Mouse (Mus musculus) ES-E14 (cell line): ENCODE data around the gene Cat. TPM values are rescaled to one million over a fixed set of nuclear protein-coding genes. Genes with fewer than 3 reads are reported as not detected.

ENCODE experiments used
- DNase-seq: peaks from one replicate; pipeline ENCODE4 v3.0.0-alpha.2; 2013; ENCODE audit warnings: low read depth, low spot score
- H3K27ac ChIP-seq: 2 replicates; pipeline ENCODE4 v1.5.1; 2012; ENCODE audit warnings: low read depth, mild to moderate bottlenecking, low read length, moderate library complexity, mixed read lengths; ENCODE audit not compliant: poor library complexity, insufficient read depth, severe bottlenecking
- H3K36me3 ChIP-seq: 2 replicates; pipeline ENCODE4 v1.6.1; 2012; ENCODE audit warnings: mild to moderate bottlenecking, low read length, moderate library complexity, mixed read lengths; ENCODE audit not compliant: control insufficient read depth, poor library complexity, insufficient read depth, severe bottlenecking
- H3K4me1 ChIP-seq, 2 experiments: fragments of 150-350 bp in 1 of 2; sonication (generic) in 1 of 2; 2 replicates each; pipeline ENCODE4 v1.6.1; 2012; ENCODE audit warnings: low read length in 2 of 2, mild to moderate bottlenecking in 1 of 2, mixed read lengths in 1 of 2; ENCODE audit not compliant: control insufficient read depth in 2 of 2, insufficient read depth in 2 of 2, poor library complexity in 1 of 2
- H3K4me3 ChIP-seq, 2 experiments: fragments of 150-350 bp in 1 of 2; sonication (generic) in 1 of 2; 2 replicates each; pipeline ENCODE4 v1.5.1; 2012; ENCODE audit warnings: low read length in 2 of 2, low read depth in 1 of 2, mild to moderate bottlenecking in 1 of 2, mixed read lengths in 1 of 2; ENCODE audit not compliant: insufficient read depth in 1 of 2, poor library complexity in 1 of 2, severe bottlenecking in 1 of 2
- H3K9ac ChIP-seq: 2 replicates; pipeline ENCODE4 v1.6.1; 2012; ENCODE audit warnings: low read depth, mild to moderate bottlenecking, low read length, mixed read lengths; ENCODE audit not compliant: poor library complexity, insufficient read depth, severe bottlenecking
- H3K9me3 ChIP-seq: fragments of 150-350 bp; sonication (generic); 2 replicates; pipeline ENCODE4 v1.6.1; 2012; ENCODE audit warnings: low read depth, mild to moderate bottlenecking, low read length; ENCODE audit not compliant: control insufficient read depth, insufficient read depth
- CHD2 ChIP-seq: IDR thresholded peaks from 2 replicates; pipeline ENCODE4 v1.6.1; 2014; ENCODE audit warnings: mild to moderate bottlenecking, low read depth, low read length, inconsistent platforms
- HCFC1 ChIP-seq: IDR thresholded peaks from 2 replicates; pipeline ENCODE4 v1.6.1; 2012; ENCODE audit warnings: low read length, inconsistent platforms, borderline replicate concordance; ENCODE audit not compliant: insufficient read depth
- MAFK ChIP-seq: IDR thresholded peaks from 2 replicates; pipeline ENCODE4 v1.6.1; 2014; ENCODE audit warnings: mild to moderate bottlenecking, low read depth, low read length, inconsistent platforms; ENCODE audit not compliant: insufficient read depth
- ZC3H11A ChIP-seq: IDR thresholded peaks from 2 replicates; pipeline ENCODE4 v1.6.1; 2012; ENCODE audit warnings: low read depth, mild to moderate bottlenecking, inconsistent platforms, low read length, borderline replicate concordance
- ZNF384 ChIP-seq: IDR thresholded peaks from 2 replicates; pipeline ENCODE4 v1.6.1; 2012; ENCODE audit warnings: low read depth, low read length, inconsistent platforms
- in situ Hi-C, 2 experiments: fragments of 600-800 bp; cut with MboI; formaldehyde crosslinking; loops; one replicate each; pipeline ENCODE4 v1.15.1; 2025; ENCODE audit warnings: low sequenced_read_pairs in 2 of 2, inconsistent platforms in 1 of 2; ENCODE audit not compliant: unreplicated experiment in 2 of 2
- total RNA-seq: library from RNA; depleted of rRNA; stranded (reverse); fragments of 300-350 nt; gene quantifications from 2 replicates; pipeline ENCODE4 v1.2.3, GENCODE M21; 2012

Cat gene
- total RNA-seq, 1 experiment = 23.0 TPM

DNA sequence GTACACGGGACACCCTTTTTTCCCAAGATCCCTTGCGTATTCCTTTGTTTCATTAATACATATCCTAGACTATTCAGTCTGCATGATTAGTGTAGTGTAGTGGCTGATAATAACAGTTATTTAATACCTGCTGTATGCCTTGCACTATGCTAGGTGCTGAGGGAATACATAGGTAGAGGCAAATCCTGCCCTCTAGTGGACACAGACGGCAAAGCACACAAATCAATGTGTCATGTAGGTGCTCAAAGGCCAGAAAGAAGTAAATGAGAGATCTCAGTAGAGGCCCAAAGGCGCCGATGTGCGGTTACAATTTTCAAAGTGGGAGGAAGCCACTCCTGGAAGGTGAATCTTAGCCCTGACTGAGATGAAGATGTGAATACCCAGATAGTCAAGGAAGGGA is 39.2 kb downstream of the Cat start:
- in situ Hi-C loops = no loop called here
- DNase-seq = peak; percentile 65

DNA sequence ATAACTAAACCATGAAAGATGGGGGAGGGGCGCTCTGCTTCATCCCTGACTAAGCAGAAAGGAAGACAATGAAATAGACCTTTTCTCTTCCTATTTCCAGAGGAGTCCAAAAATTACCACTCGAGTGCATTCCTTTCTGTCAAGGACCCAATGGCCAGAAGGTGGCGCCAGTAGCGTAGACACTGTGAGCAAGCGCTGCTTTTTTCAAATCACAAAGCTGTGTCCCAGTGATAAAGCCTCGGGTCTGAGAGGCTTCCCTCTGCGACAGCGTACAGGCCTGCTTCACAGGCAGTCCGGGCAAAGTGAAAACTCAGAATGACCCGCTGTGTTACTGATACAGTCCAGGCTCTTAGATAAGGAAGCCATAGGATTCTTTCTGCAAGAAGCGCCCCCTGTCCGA is 45.2 kb downstream of the Cat start:
- Histone ChIP-seq H3K9ac (0 out of 2 replicates have a peak overlapping the region, but pooled peaks have one; percentile 52), H3K9me3 (no peaks in the 10 kb centered on the region), H3K27ac (no peak overlapping the region), H3K4me3 (0 out of 4 replicates have a peak overlapping the region, but pooled peaks of 1 of the 2 experiments have one; percentile 7), H3K4me1 (no peaks in the 10 kb centered on the region), H3K36me3 (no peaks in the 10 kb centered on the region)
- DNase-seq = peak; percentile 69
- TF ChIP-seq HCFC1 (no peak), ZC3H11A (no peak), ZNF384 (no peak), MAFK (no peak), CHD2 (no peak)
- in situ Hi-C loops = no loop called here

More for the DNA sequence above, 39.2 kb downstream of the Cat start:
- Histone ChIP-seq H3K9me3 (no peaks in the 10 kb centered on the region), H3K4me3 (no peak overlapping the region), H3K27ac (no peak overlapping the region), H3K9ac (no peak overlapping the region), H3K36me3 (no peaks in the 10 kb centered on the region), H3K4me1 (no peaks in the 10 kb centered on the region)
- no peak for TF ChIP-seq CHD2
- no peak for TF ChIP-seq HCFC1
- no peak for TF ChIP-seq MAFK
- TF ChIP-seq ZC3H11A = no peak
- no peak for TF ChIP-seq ZNF384

DNA sequence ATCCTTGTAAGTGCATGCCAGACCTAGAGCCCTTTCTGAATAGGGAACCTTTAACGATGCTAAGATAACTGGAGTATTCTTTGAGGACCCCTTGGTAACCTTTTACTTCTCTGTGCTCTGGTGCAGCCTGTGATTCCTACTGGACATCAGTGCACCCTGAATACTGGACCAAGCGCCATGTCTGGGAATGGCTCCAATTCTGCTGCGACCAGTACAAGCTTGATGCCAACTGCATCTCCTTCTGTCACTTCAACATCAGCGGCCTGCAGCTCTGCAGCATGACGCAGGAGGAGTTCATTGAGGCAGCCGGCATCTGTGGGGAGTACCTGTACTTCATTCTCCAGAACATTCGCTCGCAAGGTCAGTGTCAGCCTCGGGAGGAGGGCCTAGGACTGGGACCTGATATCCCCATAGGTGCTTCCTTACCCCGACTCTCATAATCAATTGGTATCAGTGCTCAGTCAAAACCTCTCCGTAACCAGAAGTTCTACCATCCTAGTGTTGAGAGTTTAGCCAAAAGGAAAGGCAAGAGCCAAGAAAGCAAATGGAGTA is 45.8 kb downstream of the Cat start:
- no peak for DNase-seq
- no peak overlapping the region for H3K9ac ChIP-seq
- H3K27ac ChIP-seq = no peak overlapping the region
- no peaks in the 10 kb centered on the region for H3K36me3 ChIP-seq
- H3K4me1 ChIP-seq = no peaks in the 10 kb centered on the region
- in situ Hi-C loops = no loop called here
- H3K9me3 ChIP-seq = no peaks in the 10 kb centered on the region
- TF ChIP-seq ZC3H11A = no peak
- TF ChIP-seq CHD2 = no peak
- no peak for TF ChIP-seq ZNF384
- no peak for TF ChIP-seq HCFC1
- no peak for TF ChIP-seq MAFK
- H3K4me3 ChIP-seq = no peak overlapping the region

DNA sequence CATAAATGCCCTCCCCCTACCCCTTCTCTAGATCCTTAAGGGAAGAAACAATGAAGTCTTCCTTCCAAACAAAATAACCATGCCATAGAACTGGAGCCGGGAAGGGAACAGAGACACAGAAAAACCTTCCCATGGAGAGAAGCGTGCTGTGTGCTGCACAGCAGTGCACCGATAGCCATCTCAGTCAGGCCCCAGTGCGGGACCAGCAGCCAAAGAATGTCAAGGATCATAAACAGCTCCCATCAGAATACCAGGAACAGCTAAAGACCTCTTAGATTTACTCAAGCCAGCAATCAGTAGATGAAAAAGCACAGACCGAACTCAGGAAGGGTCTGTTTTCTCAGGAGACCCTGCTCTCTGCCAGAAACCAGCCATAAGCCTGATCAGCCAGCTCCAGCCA is 48.4 kb downstream of the Cat start:
- H3K36me3 ChIP-seq = no peaks in the 10 kb centered on the region
- H3K9me3 ChIP-seq = no peaks in the 10 kb centered on the region
- in situ Hi-C loops = no loop called here
- H3K9ac ChIP-seq = no peak overlapping the region
- no peak overlapping the region for H3K27ac ChIP-seq
- no peak for DNase-seq
- TF ChIP-seq HCFC1 = no peak
- no peak for TF ChIP-seq ZC3H11A
- TF ChIP-seq MAFK = no peak
- TF ChIP-seq ZNF384 = no peak
- no peak for TF ChIP-seq CHD2
- no peak overlapping the region for H3K4me3 ChIP-seq
- H3K4me1 ChIP-seq = no peaks in the 10 kb centered on the region
